Comparison of ENCODE assay signal across 8 mouse cellular contexts in genomic region chr5:64861471-64862199, GRCm38 (mm10). TPM values are rescaled to one million over a fixed set of nuclear protein-coding genes. Genes with fewer than 3 reads are reported as not detected.
DNase-seq lines count a peak whose midpoint lies in the region; ATAC-seq lines count a peak whose summit lies in the region.

No protein-coding gene starts in this region.

- 34% methylated on average over 17 of the region's 17 CpGs for WGBS in liver, embryonic 11.5 days
- WGBS in stomach, embryonic 14.5 days = 28% methylated on average over 17 of the region's 17 CpGs

- peaks cover 27% of the 10 kb centered on the region for H3K4me1 ChIP-seq in liver, embryonic 11.5 days (replicated peaks; ENCODE audit: control insufficient read depth, insufficient read depth, low read length)
- peaks cover 35% of the 10 kb centered on the region for H3K4me1 ChIP-seq in stomach, embryonic 14.5 days (ENCODE audit: control insufficient read depth, insufficient read depth, low read length)

- peak overlapping the region; percentile 32 for H3K4me3 ChIP-seq in liver, embryonic 11.5 days (ENCODE audit: low read depth, low read length)
- no peak overlapping the region for H3K4me3 ChIP-seq in stomach, embryonic 14.5 days (ENCODE audit: low read depth, low read length)

- H3K9me3 ChIP-seq in liver, embryonic 11.5 days (ENCODE audit: control insufficient read depth, low read length) = no peaks in the 10 kb centered on the region
- no peaks in the 10 kb centered on the region for H3K9me3 ChIP-seq in stomach, embryonic 14.5 days (ENCODE audit: control insufficient read depth, low read depth, low read length)

- H3K4me2 ChIP-seq in liver, embryonic 11.5 days = peak overlapping the region; percentile 61
- peak overlapping the region; percentile 26 for H3K4me2 ChIP-seq in stomach, embryonic 14.5 days (replicated peaks; ENCODE audit: low read depth, low read length)

- peak; percentile 56 for ATAC-seq in liver, embryonic 11.5 days (replicated peaks; ENCODE audit: low FRiP score)
- ATAC-seq in stomach, embryonic 14.5 days (ENCODE audit: insufficient number of reproducible peaks, insufficient read depth, low FRiP score, low read depth) = peak; percentile 76

- DNase-seq in adrenal gland, adult 2 months = peak; percentile 27
- no peak for DNase-seq in adrenal gland, adult 18-20 months (ENCODE audit: low spot score in 2 of 2)
- peak; percentile 70 for DNase-seq in urinary bladder, postnatal 14 days (ENCODE audit: low spot score)
- no peak for DNase-seq in urinary bladder, postnatal 10 days (ENCODE audit: low spot score)
- peak; percentile 45 to 62 for DNase-seq in heart, postnatal 36 days
- DNase-seq in liver, embryonic 11.5 days (ENCODE audit: low spot score) = no peak
- no peak for DNase-seq in adrenal gland, postnatal 25 days

- H3K9ac ChIP-seq in liver, embryonic 11.5 days (ENCODE audit: low read depth, low read length) = peak overlapping the region; percentile 50
- peak overlapping the region; percentile 7; the same call in 1 of the 2 replicates for H3K9ac ChIP-seq in stomach, embryonic 14.5 days (replicated peaks; ENCODE audit: low read depth, low read length)

- no peaks in the 10 kb centered on the region for H3K27me3 ChIP-seq in liver, embryonic 11.5 days (replicated peaks; ENCODE audit: control insufficient read depth, insufficient read depth, low read length)
- no peaks in the 10 kb centered on the region for H3K27me3 ChIP-seq in stomach, embryonic 14.5 days (ENCODE audit: control insufficient read depth, insufficient read depth, low read length)

- H3K27ac ChIP-seq in liver, embryonic 11.5 days (ENCODE audit: low read depth, low read length) = peak overlapping the region; percentile 55; the same call in 1 of the 2 replicates
- peak overlapping the region; percentile 98 for H3K27ac ChIP-seq in stomach, embryonic 14.5 days (ENCODE audit: low read length)

- no peaks in the 10 kb centered on the region for H3K36me3 ChIP-seq in liver, embryonic 11.5 days (ENCODE audit: control insufficient read depth, insufficient read depth, low read length)
- H3K36me3 ChIP-seq in stomach, embryonic 14.5 days (ENCODE audit: control insufficient read depth, insufficient read depth, low read length) = no peaks in the 10 kb centered on the region

- intact Hi-C loops in heart, postnatal 36 days (cut with DNase I) = loop anchor here (5.0 kb wide), 1 partner anchor 154 kb away; no protein-coding TSS in a partner anchor

RNA-seq across cellular contexts. Expression of gene Klf3, which starts 58.4 kb away (rescaled TPM):
- 10 to 100 TPM; 62.1 to 69.2 TPM for total RNA-seq in adrenal gland, adult 2 months (2021)
- polyA plus RNA-seq in adrenal gland, adult 2 months (2012; rRNA removed) = 80.7 and 83.2 TPM in 2 replicates
- 10 to 100 TPM; 48.2 to 57.3 TPM for total RNA-seq in adrenal gland, adult 18-20 months (2021)
- 10 to 100 TPM; 54.8 to 58.9 TPM for total RNA-seq in heart, postnatal 36 days (2021)
- 66.9 and 68.7 TPM in 2 replicates for polyA plus RNA-seq in liver, embryonic 11.5 days (2014; fragmentation: Nextera tagmentation; extraction: Ambion mirVana)
- 106 and 115 TPM in 2 replicates for polyA plus RNA-seq in stomach, embryonic 14.5 days (2014; fragmentation: Nextera tagmentation; extraction: Ambion mirVana)
- total RNA-seq in adrenal gland, postnatal 25 days (2021) = 61.6 and 74.6 TPM in 2 replicates

Comparison
In these comparisons a context has a peak if more than half of its experiments do, and no peak if none do; other contexts are left out.
1. DNase-seq: peak in adrenal gland, adult 2 months (single experiment), urinary bladder, postnatal 14 days (single experiment) and heart, postnatal 36 days (2 of 2); none in adrenal gland, adult 18-20 months (0 of 2), urinary bladder, postnatal 10 days (single experiment), liver, embryonic 11.5 days (single experiment) and adrenal gland, postnatal 25 days (single experiment).